Mouse (Mus musculus) megakaryocyte-erythroid progenitor cell, adult 5-6 weeks (primary cell): ENCODE results near the gene Tbcel. TPM values are rescaled to one million over a fixed set of nuclear protein-coding genes. Genes with fewer than 3 reads are reported as not detected.
A peak's percentile ranks its signal among the peaks of the same experiment; 100 is the strongest.

Experiments used
- ATAC-seq: replicated peaks from 2 replicates; pipeline ENCODE4 v1.8.0; 2016; ENCODE audit warnings: mild to moderate bottlenecking, inconsistent platforms; ENCODE audit not compliant: severe bottlenecking, poor library complexity, low FRiP score, low TSS enrichment
- total RNA-seq, 2 experiments: library from RNA; stranded (forward) in 1 of 2; stranded (reverse) in 1 of 2; fragments of 200-1000, 215-1000 nt in 1 of 2; fragments of >200 nt in 1 of 2; fragmentation: Nextera tagmentation in 1 of 2; gene quantifications; 2 replicates each; pipeline ENCODE4 v1.2.3; 2014 to 2017

Tbcel gene
- total RNA-seq, 2 experiments from 2014 or later = 18.0 to 19.8 TPM

DNA sequence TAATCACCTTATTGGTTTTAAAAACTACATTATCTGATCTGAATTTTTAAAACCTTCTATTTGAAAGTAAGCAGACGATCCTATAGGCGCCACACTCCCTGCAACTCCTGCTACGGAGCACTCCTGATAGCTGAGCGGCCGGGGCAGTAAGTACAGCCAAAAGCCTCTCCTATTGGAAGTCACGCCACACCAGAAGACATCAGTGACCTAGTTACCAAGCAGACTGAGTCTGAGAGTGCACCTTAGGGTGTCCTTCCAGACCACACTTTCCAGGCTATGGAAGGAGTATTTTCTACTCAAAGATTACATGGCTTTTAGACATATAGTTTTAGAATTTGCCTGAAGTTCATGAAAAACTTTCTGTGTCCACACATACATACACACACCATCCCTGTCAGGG lies 47.9 kb downstream of the Tbcel start:
- no peak for ATAC-seq

- no peak for ATAC-seq
Measured at GRCm38 (mm10) chr9:42458741-42459515, 48.7 kb downstream of the Tbcel start.

- ATAC-seq = no peak
Measured at GRCm38 (mm10) chr9:42457501-42457900, 50.1 kb downstream of the Tbcel start.

DNA sequence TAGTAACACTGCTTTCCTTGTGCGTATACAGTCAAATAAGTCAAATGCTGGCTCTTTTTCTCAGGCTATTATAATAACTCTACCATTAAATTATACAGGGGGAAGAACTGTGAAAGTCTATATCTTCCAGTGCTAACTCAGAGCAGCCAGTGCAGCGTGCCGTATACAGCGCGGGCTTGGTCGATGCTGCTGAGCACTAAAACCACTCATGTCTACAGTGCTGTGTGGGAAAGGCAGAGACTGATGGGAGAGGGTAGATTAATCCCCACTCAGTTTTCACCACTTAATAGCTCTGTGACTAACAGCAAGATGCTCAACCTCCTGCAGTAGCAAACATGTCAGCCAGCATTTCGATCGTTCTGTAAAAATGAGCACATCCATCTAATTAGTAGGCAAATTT lies 53.2 kb downstream of the Tbcel start:
- ATAC-seq = no peak

GRCm38 (mm10) chr9:42449043-42449442 lies 58.6 kb downstream of the Tbcel start:
- ATAC-seq = no peak

DNA sequence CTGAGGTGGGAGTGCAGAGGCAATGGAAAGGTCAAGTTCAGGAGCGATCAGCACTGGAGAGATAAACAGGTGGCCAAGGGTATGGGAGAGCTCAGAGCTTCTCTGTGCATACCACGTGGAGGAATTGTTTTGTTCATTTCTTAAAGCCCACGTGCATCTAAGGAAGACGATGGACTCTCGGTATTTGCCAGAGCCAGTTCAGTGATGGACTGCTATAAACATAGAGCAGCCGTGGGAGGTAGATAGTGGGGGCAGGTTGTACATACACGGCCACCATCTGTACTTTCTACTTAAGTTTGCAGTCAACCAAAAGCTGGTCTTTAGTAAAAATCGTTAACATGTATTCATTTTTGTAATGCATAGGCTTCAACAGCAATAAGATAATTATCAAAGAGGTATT lies 65.5 kb downstream of the Tbcel start:
- ATAC-seq = no peak

- ATAC-seq = no peak
Measured at GRCm38 (mm10) chr9:42441234-42441633, 66.4 kb downstream of the Tbcel start.

GRCm38 (mm10) chr9:42439446-42439845 lies 68.2 kb downstream of the Tbcel start:
- ATAC-seq = no peak

GRCm38 (mm10) chr9:42432155-42432554 lies 75.5 kb downstream of the Tbcel start:
- peak; percentile 60; the same call in 1 of the 2 replicates for ATAC-seq

DNA sequence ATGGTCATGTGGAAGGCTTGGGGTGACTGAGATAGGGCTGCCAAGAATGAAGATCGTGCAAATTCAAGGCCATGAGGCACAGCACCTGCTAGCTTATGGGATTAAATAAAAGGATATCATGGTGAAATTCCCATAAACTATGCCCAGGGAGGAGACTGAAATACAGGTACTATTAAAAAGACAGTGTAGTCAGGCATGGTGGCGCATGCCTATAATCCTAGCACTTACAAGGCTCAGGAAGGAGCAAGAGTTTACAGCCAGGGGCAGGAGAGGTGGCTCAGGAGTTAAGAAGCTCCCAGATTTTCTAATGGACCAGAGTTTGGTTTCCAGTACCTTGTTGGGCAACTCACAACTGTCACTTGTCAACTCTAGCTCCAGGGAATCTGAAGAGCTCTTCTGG lies 76.0 kb downstream of the Tbcel start:
- no peak for ATAC-seq

GRCm38 (mm10) chr9:42428060-42428924 lies 79.3 kb downstream of the Tbcel start:
- ATAC-seq = peak; percentile 53; the same call in 1 of the 2 replicates

DNA sequence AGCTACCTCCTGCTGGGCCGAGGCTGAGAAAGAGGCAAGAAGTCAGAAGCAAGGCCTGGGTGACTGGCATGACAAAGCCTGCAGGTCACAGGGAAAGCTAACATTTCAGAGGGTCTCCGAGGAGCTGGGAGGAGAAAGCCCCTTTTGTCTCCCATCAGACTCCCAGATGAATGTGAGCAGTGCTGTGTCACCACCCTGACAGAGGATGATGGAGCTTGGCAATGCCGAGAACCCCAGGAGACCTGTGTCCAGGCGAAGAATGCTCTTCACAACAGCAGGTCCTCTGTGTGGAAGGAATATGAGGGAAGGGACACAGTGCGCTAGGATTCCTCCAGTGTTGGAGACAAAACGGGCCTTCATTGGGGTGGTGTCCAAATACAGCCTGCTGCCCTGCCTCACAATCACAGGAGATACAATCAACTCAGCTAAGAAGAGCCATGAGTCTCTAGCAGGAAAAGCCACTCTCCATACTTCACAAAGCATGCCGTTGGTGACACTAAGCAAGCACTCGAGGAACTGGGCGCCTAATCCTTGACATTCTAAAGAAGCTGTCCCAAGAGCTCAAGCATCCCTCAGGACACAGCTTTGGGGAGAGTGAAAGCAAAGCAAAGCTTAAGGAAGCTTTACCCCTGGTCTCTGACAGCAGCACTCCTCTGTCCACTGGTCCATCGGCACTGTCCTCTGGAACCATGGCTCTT lies 80.8 kb downstream of the Tbcel start:
- no peak for ATAC-seq

DNA sequence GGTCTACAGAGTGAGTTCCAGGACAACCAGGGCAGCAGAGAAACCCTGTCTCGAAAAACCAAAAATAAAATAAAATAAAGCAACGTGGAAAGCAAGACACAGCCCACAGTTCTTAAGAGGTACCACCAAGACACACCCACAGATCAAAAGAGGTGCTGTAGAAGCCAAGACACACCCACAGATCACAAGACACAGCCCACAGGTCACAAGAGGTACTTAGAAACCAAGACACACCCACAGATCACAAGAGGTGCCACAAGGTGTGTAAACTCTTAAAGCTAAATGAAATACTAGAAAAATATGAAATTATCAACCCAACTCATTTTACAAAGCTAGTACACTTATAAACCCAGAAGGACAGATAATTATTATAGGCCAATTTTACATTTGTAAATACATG lies 84.0 kb downstream of the Tbcel start:
- ATAC-seq = 0 out of 2 replicates have a peak, but pooled peaks have one; percentile 57

DNA sequence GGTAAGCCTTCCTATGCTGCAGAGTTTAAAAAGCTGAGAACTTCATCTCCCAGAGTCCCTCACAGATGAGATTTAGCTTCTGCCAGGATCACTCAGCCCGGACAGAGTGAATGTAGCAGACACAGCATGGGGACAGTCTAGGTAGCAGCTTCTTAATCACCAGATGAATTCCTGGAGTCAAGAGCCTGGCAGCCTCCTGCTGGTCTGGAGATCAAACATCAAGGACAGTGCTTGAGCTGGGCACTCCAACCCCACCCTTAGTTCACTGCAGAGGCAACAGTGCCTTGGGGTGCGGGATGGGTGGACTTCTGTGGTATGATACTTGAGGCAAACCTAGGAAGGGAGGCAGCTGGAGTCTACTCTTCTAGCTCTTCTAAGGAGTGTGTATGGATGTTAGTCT lies 87.9 kb downstream of the Tbcel start:
- ATAC-seq = no peak

DNA sequence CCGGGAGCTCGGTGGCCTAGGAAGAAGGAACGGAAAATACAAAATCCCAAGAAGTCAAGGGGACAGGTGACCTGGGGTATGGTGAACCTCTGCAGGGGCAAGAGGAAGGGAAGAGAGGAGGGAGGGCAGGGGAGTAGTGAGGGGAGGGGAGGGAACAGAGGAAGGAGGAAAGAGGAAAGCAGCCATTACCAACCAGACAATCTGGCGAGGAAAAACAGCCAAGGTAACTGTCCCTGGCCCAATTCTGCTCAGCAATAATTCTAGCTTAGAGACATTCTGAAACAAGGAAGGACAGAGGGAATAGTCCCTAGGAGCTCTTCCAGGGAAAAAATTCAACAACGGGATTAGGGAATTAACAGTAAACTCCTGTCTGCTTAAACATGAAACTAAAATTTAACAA lies 88.8 kb downstream of the Tbcel start:
- no peak for ATAC-seq

DNA sequence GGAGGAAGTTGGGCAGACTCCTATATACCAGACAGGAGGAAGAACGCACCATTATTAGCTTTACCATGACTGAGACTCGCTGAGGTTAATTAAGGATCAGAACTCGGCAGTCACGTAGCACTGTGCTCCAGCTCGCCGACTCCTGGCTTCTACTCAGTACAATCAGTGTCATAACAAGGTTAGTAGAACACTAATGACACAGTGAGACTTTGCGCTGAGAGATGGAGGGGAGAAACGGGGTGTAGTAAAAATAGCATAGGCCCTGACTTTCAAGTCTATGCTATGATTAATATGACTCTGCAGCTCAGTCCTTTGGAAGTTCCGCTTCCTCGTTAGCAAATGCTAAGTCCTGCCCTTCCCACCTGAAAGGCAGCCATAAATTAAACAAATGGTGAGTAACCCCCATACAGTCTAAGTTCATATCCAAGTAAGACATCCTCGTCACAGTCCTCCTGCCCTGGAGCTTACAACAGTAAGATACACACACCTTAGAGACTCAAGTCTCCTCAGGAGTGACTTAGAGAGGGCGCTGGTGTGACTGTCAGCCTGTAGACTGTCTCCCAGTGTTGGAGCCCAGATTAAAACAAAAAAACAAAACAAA lies 90.2 kb downstream of the Tbcel start:
- no peak for ATAC-seq

DNA sequence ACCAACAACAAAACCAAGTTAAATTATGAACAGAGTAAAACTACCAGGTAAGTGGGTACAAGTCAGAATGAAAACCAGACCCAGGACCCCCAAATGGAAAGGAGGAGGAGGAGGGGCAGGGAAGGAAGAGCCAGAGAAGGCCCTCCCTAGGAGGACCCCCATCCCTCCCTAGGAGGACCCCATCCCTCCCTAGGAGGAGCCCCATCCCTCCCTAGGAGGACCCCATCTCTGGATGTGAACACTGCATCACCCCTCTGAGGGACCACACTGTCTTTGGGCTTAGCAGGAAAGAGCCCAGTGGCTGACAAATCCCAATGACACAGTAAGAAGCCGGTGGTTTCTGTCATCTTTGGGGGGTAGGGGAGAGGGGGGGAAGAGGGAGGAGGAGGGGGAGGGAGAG lies 92.4 kb downstream of the Tbcel start:
- no peak for ATAC-seq

DNA sequence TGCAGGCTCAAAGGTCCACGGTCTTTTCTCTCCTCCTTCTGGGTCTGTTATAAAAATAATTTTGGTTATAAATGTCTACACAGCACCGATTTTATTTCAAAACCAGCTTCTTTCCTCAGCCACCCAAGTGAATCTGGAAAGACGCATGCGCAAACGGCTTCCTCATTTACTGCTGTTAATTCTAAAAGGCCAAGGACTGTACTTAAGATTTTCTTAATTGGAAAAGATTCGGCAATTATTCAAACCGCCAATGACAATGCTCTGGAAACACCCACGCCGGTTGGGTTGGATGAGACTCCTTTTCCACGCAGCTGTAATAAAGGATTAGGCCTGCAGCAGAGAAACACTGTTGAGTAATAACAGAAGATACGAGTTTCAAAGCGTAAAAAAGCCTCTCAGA lies 94.3 kb downstream of the Tbcel start:
- no peak for ATAC-seq

GRCm38 (mm10) chr9:42411296-42411695 lies 96.3 kb downstream of the Tbcel start:
- ATAC-seq = no peak

- ATAC-seq = no peak
Measured at GRCm38 (mm10) chr9:42405736-42406135, 101.9 kb downstream of the Tbcel start.
